Mouse (Mus musculus): ENCODE results near the gene Rnf144a. TPM values are rescaled to one million over a fixed set of nuclear protein-coding genes. Genes with fewer than 3 reads are reported as not detected.

Rnf144a gene
- polyA plus RNA-seq, 1 experiment from 2014 or later, result 7.4 TPM

GRCm38 (mm10) chr12:26370004-26370403, 45.0 kb downstream of the Rnf144a start:
- ATAC-seq (replicated peaks; ENCODE audit: insufficient number of reproducible peaks, low FRiP score, low TSS enrichment), result no peak
- 79% methylated on average over 8 of the region's 8 CpGs for WGBS (ENCODE audit: insufficient replicate concordance)
- Histone ChIP-seq H3K4me3 (ENCODE audit: low read depth, low read length) (no peak overlapping the region), H3K27ac (ENCODE audit: low read depth, low read length) (no peak overlapping the region), H3K36me3 (ENCODE audit: control insufficient read depth, insufficient read depth, low read length) (no peaks in the 10 kb centered on the region), H3K9me3 (replicated peaks; ENCODE audit: control insufficient read depth, low read length) (no peaks in the 10 kb centered on the region), H3K27me3 (ENCODE audit: control insufficient read depth, insufficient read depth, low read length) (no peaks in the 10 kb centered on the region), H3K4me2 (no peak overlapping the region), H3K9ac (ENCODE audit: low read depth, low read length) (no peak overlapping the region), H3K4me1 (ENCODE audit: control insufficient read depth, insufficient read depth, low read length) (no peaks in the 10 kb centered on the region)

GRCm38 (mm10) chr12:26367361-26367760, 47.7 kb downstream of the Rnf144a start:
- H3K36me3 ChIP-seq (ENCODE audit: control insufficient read depth, insufficient read depth, low read length), result no peaks in the 10 kb centered on the region
- ATAC-seq (replicated peaks; ENCODE audit: insufficient number of reproducible peaks, low FRiP score, low TSS enrichment), result no peak
- H3K27me3 ChIP-seq (ENCODE audit: control insufficient read depth, insufficient read depth, low read length), result no peaks in the 10 kb centered on the region
- WGBS (ENCODE audit: insufficient replicate concordance), result 75% methylated on average over 2 of the region's 2 CpGs
- H3K9me3 ChIP-seq (replicated peaks; ENCODE audit: control insufficient read depth, low read length), result no peaks in the 10 kb centered on the region
- H3K9ac ChIP-seq (ENCODE audit: low read depth, low read length), result no peak overlapping the region
- H3K27ac ChIP-seq (ENCODE audit: low read depth, low read length), result no peak overlapping the region
- H3K4me3 ChIP-seq (ENCODE audit: low read depth, low read length), result no peak overlapping the region
- no peaks in the 10 kb centered on the region for H3K4me1 ChIP-seq (ENCODE audit: control insufficient read depth, insufficient read depth, low read length)
- H3K4me2 ChIP-seq, result no peak overlapping the region

GRCm38 (mm10) chr12:26366372-26366771, 48.7 kb downstream of the Rnf144a start:
- no peak overlapping the region for H3K4me3 ChIP-seq (ENCODE audit: low read depth, low read length)
- H3K4me2 ChIP-seq, result no peak overlapping the region
- H3K36me3 ChIP-seq (ENCODE audit: control insufficient read depth, insufficient read depth, low read length), result no peaks in the 10 kb centered on the region
- H3K9me3 ChIP-seq (replicated peaks; ENCODE audit: control insufficient read depth, low read length), result no peaks in the 10 kb centered on the region
- no peak overlapping the region for H3K9ac ChIP-seq (ENCODE audit: low read depth, low read length)
- WGBS (ENCODE audit: insufficient replicate concordance), result 79% methylated on average over 4 of the region's 4 CpGs
- no peaks in the 10 kb centered on the region for H3K27me3 ChIP-seq (ENCODE audit: control insufficient read depth, insufficient read depth, low read length)
- H3K4me1 ChIP-seq (ENCODE audit: control insufficient read depth, insufficient read depth, low read length), result no peaks in the 10 kb centered on the region
- H3K27ac ChIP-seq (ENCODE audit: low read depth, low read length), result no peak overlapping the region
- ATAC-seq (replicated peaks; ENCODE audit: insufficient number of reproducible peaks, low FRiP score, low TSS enrichment), result no peak

DNA sequence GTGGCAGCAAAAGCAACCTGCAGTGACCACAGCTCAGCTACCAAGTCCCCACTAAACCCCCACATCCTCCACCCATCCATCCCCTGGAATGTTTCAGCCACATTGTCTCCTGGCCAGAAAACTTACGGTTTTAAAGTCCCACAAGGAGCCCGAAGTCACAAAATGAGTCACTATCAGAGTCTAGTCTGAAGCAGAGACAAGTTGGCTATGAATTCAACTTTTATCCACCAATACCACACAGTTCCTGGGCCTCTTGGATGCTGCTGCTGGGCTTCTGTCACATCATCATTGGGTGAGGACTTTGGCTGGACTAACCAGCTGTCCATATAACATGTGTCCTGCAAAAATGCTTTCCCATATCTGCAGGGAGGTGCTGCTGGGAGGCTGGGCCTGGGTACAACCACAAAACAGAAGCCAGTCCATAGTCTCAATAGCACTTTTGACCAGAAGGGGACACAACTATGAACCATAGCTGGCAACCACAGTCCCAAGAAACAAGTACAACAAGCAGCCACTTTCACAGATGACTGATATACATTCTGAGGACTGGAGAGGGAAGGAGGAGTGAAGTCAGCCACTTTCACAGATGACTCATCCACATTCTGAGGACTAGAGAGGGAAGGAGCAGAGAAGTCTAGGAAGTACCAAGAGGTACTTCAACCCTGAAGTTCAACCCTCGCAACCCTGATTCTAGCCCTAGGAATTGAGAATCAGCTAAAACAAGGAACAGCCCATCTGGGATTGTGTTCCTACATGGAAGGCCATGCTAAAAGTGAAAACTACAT, 49.3 kb downstream of the Rnf144a start:
- H3K4me3 ChIP-seq (ENCODE audit: low read depth, low read length), result no peak overlapping the region
- H3K9ac ChIP-seq (ENCODE audit: low read depth, low read length), result no peak overlapping the region
- H3K4me1 ChIP-seq (ENCODE audit: control insufficient read depth, insufficient read depth, low read length), result no peaks in the 10 kb centered on the region
- H3K36me3 ChIP-seq (ENCODE audit: control insufficient read depth, insufficient read depth, low read length), result no peaks in the 10 kb centered on the region
- H3K27ac ChIP-seq (ENCODE audit: low read depth, low read length), result no peak overlapping the region
- no peak for ATAC-seq (replicated peaks; ENCODE audit: insufficient number of reproducible peaks, low FRiP score, low TSS enrichment)
- H3K9me3 ChIP-seq (replicated peaks; ENCODE audit: control insufficient read depth, low read length), result no peaks in the 10 kb centered on the region
- no peak overlapping the region for H3K4me2 ChIP-seq
- WGBS (ENCODE audit: insufficient replicate concordance), result 81% methylated on average over 3 of the region's 3 CpGs
- H3K27me3 ChIP-seq (ENCODE audit: control insufficient read depth, insufficient read depth, low read length), result no peaks in the 10 kb centered on the region

DNA sequence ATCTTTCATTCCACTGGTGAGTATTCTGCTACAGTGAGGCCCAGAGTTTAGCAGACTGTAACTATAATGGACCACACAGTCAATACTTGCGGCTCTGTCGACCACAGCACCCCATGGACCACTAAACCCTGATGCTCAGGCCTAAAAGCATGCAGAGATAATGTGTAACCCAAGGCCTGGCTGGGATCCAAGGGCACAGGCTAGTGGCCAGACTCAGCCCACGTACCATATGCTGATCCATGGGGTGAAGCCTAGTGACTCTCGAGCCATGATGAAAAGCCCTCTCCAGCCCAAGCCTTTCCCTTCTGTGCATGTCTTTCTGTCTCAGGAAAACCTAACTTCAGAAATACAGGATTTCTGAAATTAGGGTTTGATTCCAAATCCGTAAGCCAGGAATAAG, 50.2 kb downstream of the Rnf144a start:
- H3K4me3 ChIP-seq (ENCODE audit: low read depth, low read length), result no peak overlapping the region
- H3K9me3 ChIP-seq (replicated peaks; ENCODE audit: control insufficient read depth, low read length), result no peaks in the 10 kb centered on the region
- ATAC-seq (replicated peaks; ENCODE audit: insufficient number of reproducible peaks, low FRiP score, low TSS enrichment), result no peak
- no peaks in the 10 kb centered on the region for H3K27me3 ChIP-seq (ENCODE audit: control insufficient read depth, insufficient read depth, low read length)
- H3K9ac ChIP-seq (ENCODE audit: low read depth, low read length), result no peak overlapping the region
- WGBS (ENCODE audit: insufficient replicate concordance), result 81% methylated on average over 5 of the region's 5 CpGs
- H3K36me3 ChIP-seq (ENCODE audit: control insufficient read depth, insufficient read depth, low read length), result no peaks in the 10 kb centered on the region
- no peaks in the 10 kb centered on the region for H3K4me1 ChIP-seq (ENCODE audit: control insufficient read depth, insufficient read depth, low read length)
- H3K4me2 ChIP-seq, result no peak overlapping the region
- no peak overlapping the region for H3K27ac ChIP-seq (ENCODE audit: low read depth, low read length)

DNA sequence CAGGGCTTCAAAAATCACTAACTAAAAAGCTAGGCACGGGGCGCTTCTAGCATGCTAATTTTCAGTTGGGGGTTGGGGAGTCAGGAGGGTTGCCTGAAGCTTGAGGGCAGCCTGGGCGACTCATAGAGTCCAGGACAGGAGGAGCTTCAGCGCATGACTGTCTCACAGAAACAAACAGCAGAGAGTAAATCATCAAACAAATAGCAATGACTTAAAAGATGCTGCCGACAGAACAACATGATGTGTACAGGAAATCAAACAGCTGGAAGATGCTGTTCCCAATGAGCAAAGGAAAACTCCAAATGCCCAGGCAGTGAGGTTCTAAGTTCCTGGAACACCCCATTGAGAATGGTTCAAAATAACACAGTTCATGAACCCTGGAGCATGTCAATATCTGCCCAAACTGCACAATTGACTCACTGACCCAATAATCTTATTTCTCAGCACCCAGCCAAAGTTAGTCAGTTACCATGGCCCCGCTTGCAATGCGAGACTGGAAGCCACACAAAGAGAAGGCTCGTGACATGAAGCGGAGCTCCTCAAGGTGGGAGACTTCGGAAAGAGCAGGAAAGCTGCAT, 54.0 kb downstream of the Rnf144a start:
- Histone ChIP-seq H3K36me3 (ENCODE audit: control insufficient read depth, insufficient read depth, low read length) (no peaks in the 10 kb centered on the region), H3K27ac (ENCODE audit: low read depth, low read length) (no peak overlapping the region), H3K27me3 (ENCODE audit: control insufficient read depth, insufficient read depth, low read length) (no peaks in the 10 kb centered on the region), H3K4me1 (ENCODE audit: control insufficient read depth, insufficient read depth, low read length) (0 out of 2 replicates have a peak, but pooled peaks cover 3% of the 10 kb centered on the region), H3K9ac (ENCODE audit: low read depth, low read length) (no peak overlapping the region), H3K4me2 (no peak overlapping the region), H3K4me3 (ENCODE audit: low read depth, low read length) (no peak overlapping the region), H3K9me3 (replicated peaks; ENCODE audit: control insufficient read depth, low read length) (no peaks in the 10 kb centered on the region)
- ATAC-seq (replicated peaks; ENCODE audit: insufficient number of reproducible peaks, low FRiP score, low TSS enrichment), result no peak
- 81% methylated on average over 10 of the region's 10 CpGs for WGBS (ENCODE audit: insufficient replicate concordance)

DNA sequence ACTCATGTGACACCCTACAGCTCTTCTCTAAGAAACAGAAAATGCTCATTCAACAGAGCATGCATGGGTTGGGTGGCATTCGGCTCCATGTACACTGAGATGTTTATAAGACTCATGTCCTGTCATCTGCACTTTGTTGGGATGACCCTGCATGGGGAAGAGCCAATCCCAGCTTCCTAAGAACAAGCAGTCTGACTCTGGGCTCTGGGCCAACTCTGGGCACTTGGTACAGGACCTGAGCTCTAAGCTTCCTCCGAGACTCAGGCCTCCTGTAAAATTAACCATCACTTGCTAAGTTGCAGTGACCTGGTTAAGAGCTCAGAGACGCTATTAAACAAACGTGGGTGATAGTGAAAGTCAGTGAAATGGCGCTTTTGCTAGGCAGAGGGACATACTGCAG, 55.2 kb downstream of the Rnf144a start:
- Histone ChIP-seq H3K4me3 (ENCODE audit: low read depth, low read length) (no peak overlapping the region), H3K27ac (ENCODE audit: low read depth, low read length) (no peak overlapping the region), H3K4me1 (ENCODE audit: control insufficient read depth, insufficient read depth, low read length) (0 out of 2 replicates have a peak, but pooled peaks cover 3% of the 10 kb centered on the region), H3K4me2 (no peak overlapping the region), H3K36me3 (ENCODE audit: control insufficient read depth, insufficient read depth, low read length) (no peaks in the 10 kb centered on the region), H3K9ac (ENCODE audit: low read depth, low read length) (no peak overlapping the region), H3K9me3 (replicated peaks; ENCODE audit: control insufficient read depth, low read length) (no peaks in the 10 kb centered on the region), H3K27me3 (ENCODE audit: control insufficient read depth, insufficient read depth, low read length) (no peaks in the 10 kb centered on the region)
- ATAC-seq (replicated peaks; ENCODE audit: insufficient number of reproducible peaks, low FRiP score, low TSS enrichment), result no peak
- WGBS (ENCODE audit: insufficient replicate concordance), result 79% methylated on average over 5 of the region's 5 CpGs

- H3K4me2 ChIP-seq, result no peak overlapping the region
- no peak overlapping the region for H3K9ac ChIP-seq (ENCODE audit: low read depth, low read length)
- no peaks in the 10 kb centered on the region for H3K36me3 ChIP-seq (ENCODE audit: control insufficient read depth, insufficient read depth, low read length)
- no peak overlapping the region for H3K4me3 ChIP-seq (ENCODE audit: low read depth, low read length)
- no peaks in the 10 kb centered on the region for H3K27me3 ChIP-seq (ENCODE audit: control insufficient read depth, insufficient read depth, low read length)
- no peak overlapping the region for H3K27ac ChIP-seq (ENCODE audit: low read depth, low read length)
- 82% methylated on average over 2 of the region's 2 CpGs for WGBS (ENCODE audit: insufficient replicate concordance)
- H3K4me1 ChIP-seq (ENCODE audit: control insufficient read depth, insufficient read depth, low read length), result 0 out of 2 replicates have a peak, but pooled peaks cover 3% of the 10 kb centered on the region
- H3K9me3 ChIP-seq (replicated peaks; ENCODE audit: control insufficient read depth, low read length), result no peaks in the 10 kb centered on the region
- ATAC-seq (replicated peaks; ENCODE audit: insufficient number of reproducible peaks, low FRiP score, low TSS enrichment), result no peak
Measured at GRCm38 (mm10) chr12:26359241-26359640, 55.8 kb downstream of the Rnf144a start.

DNA sequence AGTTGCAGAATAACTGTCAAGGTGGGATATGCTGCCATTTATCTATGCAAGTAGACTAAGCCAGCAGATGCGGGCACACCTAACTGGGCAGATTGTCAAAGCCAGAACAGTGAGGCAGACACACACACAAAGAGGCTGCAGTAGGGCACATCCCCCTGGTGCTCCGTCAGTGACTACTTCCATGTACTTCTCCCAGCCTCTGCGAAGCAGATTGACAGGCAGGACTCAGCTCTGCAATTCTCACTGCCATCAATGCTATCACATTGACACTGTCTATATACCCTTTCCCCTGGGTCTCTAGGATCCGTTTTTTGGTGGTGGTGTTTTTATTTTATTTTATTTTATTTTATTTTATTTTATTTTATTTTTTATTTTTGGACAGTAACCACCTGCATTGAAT, 57.8 kb downstream of the Rnf144a start:
- H3K9ac ChIP-seq (ENCODE audit: low read depth, low read length), result no peak overlapping the region
- WGBS (ENCODE audit: insufficient replicate concordance), result 76% methylated on average over 4 of the region's 4 CpGs
- no peaks in the 10 kb centered on the region for H3K27me3 ChIP-seq (ENCODE audit: control insufficient read depth, insufficient read depth, low read length)
- ATAC-seq (replicated peaks; ENCODE audit: insufficient number of reproducible peaks, low FRiP score, low TSS enrichment), result no peak
- no peak overlapping the region for H3K4me2 ChIP-seq
- 0 out of 2 replicates have a peak, but pooled peaks cover 3% of the 10 kb centered on the region for H3K4me1 ChIP-seq (ENCODE audit: control insufficient read depth, insufficient read depth, low read length)
- no peak overlapping the region for H3K4me3 ChIP-seq (ENCODE audit: low read depth, low read length)
- H3K27ac ChIP-seq (ENCODE audit: low read depth, low read length), result no peak overlapping the region
- H3K36me3 ChIP-seq (ENCODE audit: control insufficient read depth, insufficient read depth, low read length), result no peaks in the 10 kb centered on the region
- no peaks in the 10 kb centered on the region for H3K9me3 ChIP-seq (replicated peaks; ENCODE audit: control insufficient read depth, low read length)

All from heart, embryonic 11.5 days (tissue).